Mouse (Mus musculus): ENCODE results near the gene Izumo4. TPM values are rescaled to one million over a fixed set of nuclear protein-coding genes. Genes with fewer than 3 reads are reported as not detected.
A peak's percentile ranks its signal among the peaks of the same experiment; 100 is the strongest.

The Izumo4 gene
- total RNA-seq, 2 experiments from 2014 or later: 35.9 to 42.5 TPM

DNA sequence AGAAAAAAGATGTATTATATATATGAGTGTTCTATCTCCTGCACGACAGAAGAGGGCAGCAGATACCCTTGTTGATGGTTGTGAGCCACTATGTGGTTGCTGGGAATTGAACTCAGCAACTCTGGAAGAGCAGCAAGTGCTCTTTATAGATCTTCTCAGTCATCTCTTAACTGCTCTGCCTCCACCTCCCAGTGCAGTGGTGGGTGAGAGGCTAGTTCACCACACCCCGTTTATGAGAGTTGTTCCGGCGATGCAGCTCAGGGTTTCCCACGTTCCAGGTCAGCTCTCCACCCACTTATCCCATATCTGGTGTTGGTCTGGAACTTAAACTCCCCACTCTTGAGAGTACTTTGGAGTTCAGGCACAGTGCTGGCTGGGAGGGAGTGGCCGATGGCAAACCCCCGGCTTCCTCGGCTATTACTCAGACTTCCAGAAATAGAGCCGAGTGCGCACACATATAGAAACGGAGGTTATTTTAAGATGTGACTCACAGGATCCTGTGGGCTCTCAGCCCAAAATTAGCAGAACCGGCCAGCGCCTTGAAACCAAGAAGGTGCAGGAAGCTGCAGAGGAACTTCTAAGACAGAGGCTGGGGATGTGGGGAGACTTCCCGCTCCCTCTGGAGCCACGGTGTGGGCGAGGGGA, 49.3 kb downstream of the Izumo4 start:
- DNase-seq (ENCODE audit: low spot score in 2 of 2): peak; percentile 69 to 95
- intact Hi-C loops (cut with DNase I): no loop called here

DNA sequence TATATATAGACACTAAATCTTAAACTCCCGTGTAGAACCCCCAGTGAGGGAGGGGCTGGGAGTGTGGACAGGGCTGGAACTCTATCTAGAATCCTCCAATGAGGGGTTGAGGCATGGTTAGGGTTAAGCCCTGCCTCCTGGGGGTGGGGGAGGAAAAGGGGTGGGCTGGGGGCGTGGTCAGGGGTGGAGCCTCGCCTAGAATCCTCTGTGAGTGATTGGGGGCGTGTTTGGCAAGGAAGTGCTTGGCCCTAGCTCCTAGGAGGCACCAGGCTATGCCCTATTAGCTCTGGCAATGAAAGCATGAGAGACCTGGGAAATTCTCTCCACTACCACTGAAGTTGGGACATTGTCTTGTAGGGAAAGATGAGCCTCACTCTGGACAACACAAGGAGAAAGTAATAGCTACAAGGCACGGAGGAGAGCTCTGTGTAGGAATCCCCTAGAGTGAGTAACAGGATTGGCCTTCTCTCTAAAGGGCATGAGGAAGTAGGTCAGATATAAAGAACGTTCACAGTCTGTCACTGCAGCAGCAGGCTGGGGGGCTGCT, 50.2 kb downstream of the Izumo4 start:
- no peak for DNase-seq (ENCODE audit: low spot score in 2 of 2)
- intact Hi-C loops (cut with DNase I): no loop called here

DNA sequence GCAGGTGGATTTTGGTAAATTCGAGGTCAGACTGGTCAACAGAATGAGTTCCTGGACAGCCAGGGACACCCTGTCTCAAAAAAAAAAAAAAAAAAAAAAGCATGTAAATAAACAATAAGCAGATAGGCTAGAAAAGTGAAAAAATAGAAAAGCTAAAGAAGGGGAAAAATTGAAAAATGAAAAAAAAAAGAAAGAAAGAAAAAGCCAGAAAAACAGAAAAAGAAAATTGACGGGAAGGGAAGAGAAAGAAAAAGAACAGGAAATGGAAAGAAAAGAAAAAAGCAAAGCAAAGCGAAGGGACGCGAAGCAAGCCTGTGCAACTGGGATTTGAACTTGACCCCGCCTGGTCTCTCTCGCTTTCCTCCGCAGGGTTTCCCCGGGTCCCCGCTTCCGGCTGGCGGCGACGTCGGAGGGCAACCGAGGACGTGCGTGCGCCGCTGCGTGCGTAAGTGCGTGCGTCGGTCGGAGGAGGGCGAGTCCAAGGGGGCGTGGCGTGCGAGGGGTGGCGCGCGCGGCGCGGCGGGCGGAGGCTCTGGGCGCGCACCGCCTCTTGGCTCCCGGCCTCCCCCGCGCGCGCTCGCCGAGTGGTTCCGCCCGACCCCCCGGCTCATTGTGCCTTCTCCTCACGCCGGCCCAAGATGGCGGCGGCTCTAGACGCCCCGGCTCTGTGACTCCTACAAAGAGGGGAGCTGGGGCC, 52.8 kb downstream of the Izumo4 start, which contains the start of gene Dot1l:
Gene Dot1l, plus strand, starts transcription at position 613 of the 697 bp plus-strand sequence.
- intact Hi-C loops (cut with DNase I): loop anchor here (2.0 to 5.0 kb wide), 2 partner anchors 44 to 243 kb away; partner anchors contain the start of genes Plekhj1 and Sf3a2
- peak; percentile 98 for DNase-seq (ENCODE audit: low spot score in 2 of 2)

Other genes with a start within 250 kb of the Izumo4 start
- not detected for gene Onecut3, start 207.3 kb upstream of the Izumo4 start, total RNA-seq (2021)
- gene Atp8b3, start 163.1 kb upstream of the Izumo4 start, total RNA-seq (2021): under 1 TPM; 0.14 to 0.16 TPM
- gene Rexo1, start 140.6 kb upstream of the Izumo4 start, total RNA-seq (2021): 10 to 100 TPM; 44.8 to 45.7 TPM
- gene Klf16, start 124.9 kb upstream of the Izumo4 start, total RNA-seq (2021): 10 to 100 TPM; 51.8 to 55.3 TPM
- 100 to 1,000 TPM; 206 to 216 TPM for gene Abhd17a, start 111.8 kb upstream of the Izumo4 start, total RNA-seq (2021)
- gene Scamp4, start 99.3 kb upstream of the Izumo4 start, total RNA-seq (2021): 10 to 100 TPM; 40.8 to 42.2 TPM
- 1 to 10 TPM; 3.6 to 4.5 TPM for gene Adat3, start 99.3 kb upstream of the Izumo4 start, total RNA-seq (2021)
- 1 to 10 TPM; 2.8 to 2.9 TPM for gene Gm49322, start 96.2 kb upstream of the Izumo4 start, total RNA-seq (2021)
- gene Csnk1g2, start 79.3 kb upstream of the Izumo4 start, total RNA-seq (2021): 100 to 1,000 TPM; 222 to 247 TPM
- gene Btbd2, start 45.1 kb upstream of the Izumo4 start, total RNA-seq (2021): 10 to 100 TPM; 91.7 to 92.7 TPM
- gene Mknk2, start 24.1 kb upstream of the Izumo4 start, total RNA-seq (2021): 10 to 100 TPM; 35.3 to 44.0 TPM
- 10 to 100 TPM; 13.4 to 15.8 TPM for gene Mob3a, start 207 bp upstream of the Izumo4 start, total RNA-seq (2021)
- gene Ap3d1, start 40.1 kb downstream of the Izumo4 start, total RNA-seq (2021): 100 to 1,000 TPM; 142 to 145 TPM
- 10 to 100 TPM; 46.5 to 56.0 TPM for gene Dot1l, start 53.0 kb downstream of the Izumo4 start, total RNA-seq (2021)
- 10 to 100 TPM; 43.9 to 50.3 TPM for gene Sf3a2, start 96.0 kb downstream of the Izumo4 start, total RNA-seq (2021)
- 10 to 100 TPM; 57.5 to 62.4 TPM for gene Plekhj1, start 96.4 kb downstream of the Izumo4 start, total RNA-seq (2021)
- gene Amh, start 103.1 kb downstream of the Izumo4 start, total RNA-seq (2021): 1 to 10 TPM; 1.6 to 2.7 TPM
- 1 to 10 TPM; 4.0 to 4.5 TPM for gene Jsrp1, start 111.3 kb downstream of the Izumo4 start, total RNA-seq (2021)
- 100 to 1,000 TPM; 500 to 527 TPM for gene Oaz1, start 124.5 kb downstream of the Izumo4 start, total RNA-seq (2021)
- 10 to 100 TPM; 35.6 to 48.0 TPM for gene Lingo3, start 141.9 kb downstream of the Izumo4 start, total RNA-seq (2021)
- gene Lsm7, start 153.0 kb downstream of the Izumo4 start, total RNA-seq (2021): 10 to 100 TPM; 35.9 to 47.8 TPM
- 10 to 100 TPM; 58.6 to 66.2 TPM for gene Sppl2b, start 153.1 kb downstream of the Izumo4 start, total RNA-seq (2021)
- gene Tmprss9, start 169.7 kb downstream of the Izumo4 start, total RNA-seq (2021): under 1 TPM in 1 of 2 experiments, not detected in 1; 0.32 TPM
- gene Timm13, start 198.8 kb downstream of the Izumo4 start, total RNA-seq (2021): 100 to 1,000 TPM; 139 TPM
- gene Lmnb2, start 216.1 kb downstream of the Izumo4 start, total RNA-seq (2021): 10 to 100 TPM; 15.1 to 18.9 TPM
- 10 to 100 TPM; 16.4 to 19.0 TPM for gene Gadd45b, start 227.9 kb downstream of the Izumo4 start, total RNA-seq (2021)

Measured in left cerebral cortex, postnatal 25 days (tissue).